Mouse (Mus musculus): ENCODE results near the gene Mpo. TPM values are rescaled to one million over a fixed set of nuclear protein-coding genes. Genes with fewer than 3 reads are reported as not detected.

The Mpo gene
- polyA plus RNA-seq, 1 experiment from 2014 or later: 0.89 TPM

DNA sequence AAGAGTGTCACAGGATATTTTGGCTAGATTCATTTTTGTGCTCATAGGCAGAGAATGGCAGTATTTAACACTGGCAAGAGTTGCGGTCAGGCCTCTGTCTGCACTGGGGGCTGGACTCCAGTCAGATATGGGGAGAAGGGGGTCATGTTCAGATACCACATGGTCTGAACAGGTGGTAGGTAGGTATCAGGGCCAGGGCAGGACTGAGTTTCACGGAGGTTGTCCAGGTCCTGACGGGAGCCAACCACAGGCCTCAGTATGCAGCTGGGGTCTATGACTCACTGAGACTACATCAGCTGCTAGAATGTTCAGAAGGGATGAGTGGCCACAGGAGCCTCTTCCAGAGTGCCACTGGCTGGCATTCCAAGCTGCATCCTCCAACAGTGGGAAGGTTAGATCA is 21.0 kb upstream of the Mpo start:
- no peak for DNase-seq
- Histone ChIP-seq H3K27ac (ENCODE audit: low read depth) (no peak overlapping the region), H3K4me3 (ENCODE audit: low read depth, low read length) (no peak overlapping the region), H3K9me3 (ENCODE audit: low read depth, low read length) (no peaks in the 10 kb centered on the region), H3K4me1 (ENCODE audit: insufficient read depth) (no peaks in the 10 kb centered on the region), H3K4me2 (no peak overlapping the region), H3K27me3 (ENCODE audit: insufficient read depth, low read length) (no peaks in the 10 kb centered on the region), H3K36me3 (ENCODE audit: insufficient read depth) (no peaks in the 10 kb centered on the region), H3K9ac (no peak overlapping the region)
- no peak for TF ChIP-seq CTCF (IDR thresholded peaks at IDR 0.05; ENCODE audit: low read depth)
- WGBS: 87% methylated on average over 3 of the region's 3 CpGs
- ATAC-seq (ENCODE audit: insufficient read depth): no peak

DNA sequence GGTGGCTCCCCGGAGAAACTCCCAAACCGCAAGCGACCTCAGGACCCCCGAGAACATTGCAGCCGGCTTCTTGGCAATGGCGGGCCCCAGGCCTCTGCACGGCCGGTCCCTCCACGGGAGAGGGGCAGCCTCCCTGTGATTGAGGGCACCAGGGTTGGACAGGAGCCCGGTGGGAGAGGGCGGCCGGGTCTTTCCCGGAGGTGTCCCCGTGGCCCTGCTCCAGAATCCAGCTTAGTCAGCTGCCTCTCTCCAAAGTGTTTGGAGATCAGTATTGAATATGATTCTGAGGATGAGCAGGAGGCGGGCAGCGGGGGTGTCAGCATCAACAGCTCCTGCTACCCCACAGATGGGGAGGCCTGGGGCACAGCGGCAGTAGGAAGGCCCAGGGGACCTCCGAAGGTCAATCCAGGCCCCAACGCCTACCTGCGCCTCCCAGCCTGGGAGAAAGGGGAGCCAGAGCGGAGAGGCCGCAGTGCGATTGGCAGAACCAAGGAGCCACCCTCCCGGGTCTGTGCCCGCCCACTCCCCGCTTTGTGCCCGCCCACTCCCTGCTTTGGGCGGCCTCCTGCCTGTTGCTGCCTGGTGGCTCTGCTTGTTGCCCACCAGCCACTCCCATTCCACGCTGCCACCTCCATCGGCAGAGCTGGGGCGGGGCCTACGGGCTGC is 15.1 kb upstream of the Mpo start:
- peaks cover 3% of the 10 kb centered on the region; the same call in 1 of the 2 replicates for H3K4me1 ChIP-seq (ENCODE audit: insufficient read depth)
- H3K27me3 ChIP-seq (ENCODE audit: insufficient read depth, low read length): no peaks in the 10 kb centered on the region
- 7% methylated on average over 29 of the region's 32 CpGs for WGBS
- peak overlapping the region; percentile 87 for H3K4me2 ChIP-seq
- no peak for TF ChIP-seq CTCF (IDR thresholded peaks at IDR 0.05; ENCODE audit: low read depth)
- no peak overlapping the region for H3K27ac ChIP-seq (ENCODE audit: low read depth)
- peak overlapping the region; percentile 62 for H3K9ac ChIP-seq
- ATAC-seq (ENCODE audit: insufficient read depth) (peak; percentile 94), DNase-seq (peak; percentile 88)
- peak overlapping the region; percentile 42 for H3K4me3 ChIP-seq (ENCODE audit: low read depth, low read length)
- H3K36me3 ChIP-seq (ENCODE audit: insufficient read depth): no peaks in the 10 kb centered on the region
- H3K9me3 ChIP-seq (ENCODE audit: low read depth, low read length): no peaks in the 10 kb centered on the region

DNA sequence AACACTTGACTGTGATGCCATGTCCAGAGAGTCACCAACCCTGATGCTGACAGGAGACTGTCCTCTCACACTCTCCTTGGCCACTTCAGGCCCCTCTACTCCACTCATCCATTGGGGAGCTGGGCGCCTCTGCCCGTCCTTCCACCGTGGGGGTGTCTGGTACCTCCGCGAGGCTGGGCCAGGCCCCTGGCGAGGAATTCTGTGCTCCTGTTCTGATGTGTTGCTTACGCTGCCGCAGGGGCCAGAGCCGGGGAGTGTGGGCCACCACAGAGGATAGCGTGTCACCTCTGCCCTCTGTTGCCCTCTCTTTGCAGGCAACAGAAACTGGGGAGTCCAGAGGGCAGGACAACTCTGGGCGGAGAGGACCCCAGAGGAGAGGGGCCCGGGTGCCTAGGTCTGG is 14.5 kb upstream of the Mpo start:
- H3K4me1 ChIP-seq (ENCODE audit: insufficient read depth): peaks cover 3% of the 10 kb centered on the region; the same call in 1 of the 2 replicates
- ATAC-seq (ENCODE audit: insufficient read depth) (peak; percentile 36), DNase-seq (no peak)
- no peaks in the 10 kb centered on the region for H3K27me3 ChIP-seq (ENCODE audit: insufficient read depth, low read length)
- peak overlapping the region; percentile 62 for H3K9ac ChIP-seq
- H3K4me3 ChIP-seq (ENCODE audit: low read depth, low read length): peak overlapping the region; percentile 42
- 33% methylated on average over 12 of the region's 12 CpGs for whole genome bisulfite sequencing
- peak overlapping the region; percentile 87 for H3K4me2 ChIP-seq
- H3K9me3 ChIP-seq (ENCODE audit: low read depth, low read length): no peaks in the 10 kb centered on the region
- TF ChIP-seq CTCF (IDR thresholded peaks at IDR 0.05; ENCODE audit: low read depth): no peak
- H3K36me3 ChIP-seq (ENCODE audit: insufficient read depth): no peaks in the 10 kb centered on the region
- no peak overlapping the region for H3K27ac ChIP-seq (ENCODE audit: low read depth)

DNA sequence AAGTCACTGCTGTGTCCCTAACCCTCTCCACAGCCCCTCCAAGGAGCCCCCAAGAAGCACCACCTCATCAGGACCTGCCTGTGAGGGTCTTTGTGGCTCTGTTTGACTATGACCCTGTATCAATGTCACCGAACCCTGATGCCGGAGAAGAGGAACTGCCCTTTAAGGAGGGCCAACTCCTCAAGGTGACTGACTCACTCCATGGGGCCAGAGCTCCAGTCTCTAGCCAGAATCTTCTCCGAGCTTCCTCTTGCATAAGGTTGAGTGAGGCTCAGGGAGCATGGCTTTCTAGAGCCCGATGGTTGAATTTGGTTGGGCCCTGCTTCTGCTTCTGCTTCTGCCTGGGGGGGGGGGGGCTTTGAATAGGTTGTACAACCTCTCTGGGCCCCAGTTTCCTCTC is 14.0 kb upstream of the Mpo start:
- WGBS: 78% methylated on average over 4 of the region's 4 CpGs
- Histone ChIP-seq H3K4me1 (ENCODE audit: insufficient read depth) (peaks cover 3% of the 10 kb centered on the region; the same call in 1 of the 2 replicates), H3K27me3 (ENCODE audit: insufficient read depth, low read length) (no peaks in the 10 kb centered on the region), H3K36me3 (ENCODE audit: insufficient read depth) (no peaks in the 10 kb centered on the region), H3K4me3 (ENCODE audit: low read depth, low read length) (no peak overlapping the region), H3K9ac (no peak overlapping the region), H3K4me2 (no peak overlapping the region), H3K9me3 (ENCODE audit: low read depth, low read length) (no peaks in the 10 kb centered on the region), H3K27ac (ENCODE audit: low read depth) (no peak overlapping the region)
- no peak for DNase-seq
- TF ChIP-seq CTCF (IDR thresholded peaks at IDR 0.05; ENCODE audit: low read depth): no peak
- no peak for ATAC-seq (ENCODE audit: insufficient read depth)

DNA sequence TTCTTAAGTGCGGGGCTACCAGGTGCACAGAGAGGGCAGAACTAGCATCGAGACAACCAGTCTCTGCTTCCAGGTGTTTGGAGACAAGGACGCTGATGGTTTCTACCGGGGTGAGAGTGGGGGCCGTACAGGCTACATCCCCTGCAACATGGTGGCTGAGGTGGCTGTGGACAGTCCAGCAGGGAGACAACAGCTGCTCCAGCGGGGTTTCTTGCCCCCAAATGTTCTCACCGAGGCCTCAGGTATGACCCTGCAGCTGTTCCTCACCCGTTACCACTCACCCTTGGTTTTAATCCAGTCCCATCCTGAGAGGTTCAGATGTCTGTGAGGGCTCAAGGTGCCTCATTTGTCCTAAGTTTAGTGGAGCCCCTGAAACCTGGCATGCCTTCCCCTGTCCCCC is 13.3 kb upstream of the Mpo start:
- Histone ChIP-seq H3K4me1 (ENCODE audit: insufficient read depth) (peaks cover 3% of the 10 kb centered on the region; the same call in 1 of the 2 replicates), H3K9ac (no peak overlapping the region), H3K27me3 (ENCODE audit: insufficient read depth, low read length) (no peaks in the 10 kb centered on the region), H3K27ac (ENCODE audit: low read depth) (no peak overlapping the region), H3K36me3 (ENCODE audit: insufficient read depth) (no peaks in the 10 kb centered on the region), H3K9me3 (ENCODE audit: low read depth, low read length) (no peaks in the 10 kb centered on the region), H3K4me2 (no peak overlapping the region), H3K4me3 (ENCODE audit: low read depth, low read length) (no peak overlapping the region)
- no peak for TF ChIP-seq CTCF (IDR thresholded peaks at IDR 0.05; ENCODE audit: low read depth)
- no peak for ATAC-seq (ENCODE audit: insufficient read depth)
- no peak for DNase-seq
- WGBS: 68% methylated on average over 8 of the region's 8 CpGs

DNA sequence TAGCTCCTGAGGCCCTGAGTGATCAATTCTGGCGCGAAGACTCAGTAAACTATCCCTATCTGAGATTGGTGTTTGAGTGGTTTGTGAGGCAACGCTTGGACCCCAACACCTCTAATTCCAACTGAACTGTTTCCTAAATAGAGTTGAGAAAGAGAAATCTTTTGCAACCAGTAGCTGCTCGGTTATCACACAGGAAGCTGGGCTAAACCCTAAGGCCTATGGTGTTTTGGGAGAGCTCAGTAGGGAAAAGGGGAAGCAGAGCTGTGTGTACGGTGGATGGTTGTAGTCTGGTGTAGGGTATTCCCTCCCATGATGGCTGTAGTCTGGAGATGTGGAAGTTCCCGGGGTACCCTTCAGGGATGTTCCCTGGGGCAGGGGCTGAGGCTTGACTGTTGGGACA is 3.3 kb upstream of the Mpo start:
- Histone ChIP-seq H3K4me3 (ENCODE audit: low read depth, low read length) (no peak overlapping the region), H3K4me2 (no peak overlapping the region)
- 79% methylated on average over 6 of the region's 6 CpGs for WGBS

DNA sequence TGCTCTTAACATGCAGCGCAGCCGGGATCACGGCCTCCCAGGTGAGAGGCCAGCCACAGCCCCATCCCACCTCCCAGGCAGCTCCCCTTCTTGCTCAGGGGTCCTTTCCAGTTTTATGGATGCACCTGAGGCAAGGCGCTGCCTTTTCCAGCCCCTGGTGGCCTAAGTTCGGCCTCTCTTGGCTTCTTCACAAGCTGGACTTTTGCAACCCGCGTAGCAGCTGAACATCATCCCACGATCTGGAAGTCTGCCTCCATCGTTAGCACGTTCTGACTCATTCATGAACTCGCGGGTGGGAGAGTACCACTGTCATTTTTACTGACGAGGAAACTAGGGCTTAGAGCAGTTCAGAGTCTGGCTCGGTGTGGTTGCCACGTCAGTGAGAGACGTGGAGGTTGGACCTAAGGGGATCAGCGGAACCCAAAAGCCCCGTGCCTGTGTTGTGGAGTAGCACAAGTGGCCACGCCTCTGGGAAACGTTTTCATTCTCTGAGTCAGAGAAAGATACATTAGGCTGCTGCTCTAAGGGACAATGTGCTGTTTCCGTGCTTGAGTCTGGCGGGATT is 8.4 kb downstream of the Mpo start:
- Histone ChIP-seq H3K4me3 (ENCODE audit: low read depth, low read length) (no peak overlapping the region), H3K4me1 (ENCODE audit: insufficient read depth) (no peaks in the 10 kb centered on the region), H3K27me3 (ENCODE audit: insufficient read depth, low read length) (no peaks in the 10 kb centered on the region), H3K9me3 (ENCODE audit: low read depth, low read length) (no peaks in the 10 kb centered on the region), H3K4me2 (no peak overlapping the region), H3K36me3 (ENCODE audit: insufficient read depth) (no peaks in the 10 kb centered on the region), H3K9ac (no peak overlapping the region), H3K27ac (ENCODE audit: low read depth) (no peak overlapping the region)
- no peak for TF ChIP-seq CTCF (IDR thresholded peaks at IDR 0.05; ENCODE audit: low read depth)
- ATAC-seq (ENCODE audit: insufficient read depth) (no peak), DNase-seq (no peak)
- WGBS: 82% methylated on average over 22 of the region's 22 CpGs

More for the DNA sequence above, 3.3 kb upstream of the Mpo start:
- DNase-seq (no peak), ATAC-seq (ENCODE audit: insufficient read depth) (no peak)
- Histone ChIP-seq H3K9ac (no peak overlapping the region), H3K9me3 (ENCODE audit: low read depth, low read length) (no peaks in the 10 kb centered on the region), H3K4me1 (ENCODE audit: insufficient read depth) (no peaks in the 10 kb centered on the region), H3K36me3 (ENCODE audit: insufficient read depth) (no peaks in the 10 kb centered on the region), H3K27me3 (ENCODE audit: insufficient read depth, low read length) (no peaks in the 10 kb centered on the region), H3K27ac (ENCODE audit: low read depth) (no peak overlapping the region)
- no peak for TF ChIP-seq CTCF (IDR thresholded peaks at IDR 0.05; ENCODE audit: low read depth)

Measured in lung, embryonic 14.5 days (tissue).